Mouse (Mus musculus): Measurements from ENCODE around the gene Mup21.
A peak's percentile ranks its signal among the peaks of the same experiment; 100 is the strongest.
"Not testable (repeated sequence)": the region's sequence is repeated elsewhere in the genome, so short reads cannot be mapped to it uniquely, and the experiment has no call there.

Gene Mup21

GRCm38 (mm10) chr4:62150811-62151210 is at the start of gene Mup21:
TSS of gene Mup21 (minus strand) at chr4:62150863.
- no peak for DNase-seq (ENCODE audit: low spot score)

GRCm38 (mm10) chr4:62199923-62200529 is 49.4 kb upstream of the Mup21 start:
- DNase-seq (ENCODE audit: low spot score), result no peak

GRCm38 (mm10) chr4:62188778-62189177 is 38.1 kb upstream of the Mup21 start:
- no peak for DNase-seq (ENCODE audit: low spot score)

- DNase-seq (ENCODE audit: low spot score), result no peak
These were observed 26.6 kb upstream of the Mup21 start for GRCm38 (mm10) chr4:62177282-62177681.

GRCm38 (mm10) chr4:62174471-62174870 is 23.8 kb upstream of the Mup21 start:
- DNase-seq (ENCODE audit: low spot score), result no peak

- DNase-seq (ENCODE audit: low spot score), result not testable (repeated sequence)
These were observed 17.0 kb upstream of the Mup21 start for GRCm38 (mm10) chr4:62167636-62168035.

- no peak for DNase-seq (ENCODE audit: low spot score)
These were observed 7.7 kb upstream of the Mup21 start for GRCm38 (mm10) chr4:62158401-62158800.

GRCm38 (mm10) chr4:62133706-62134105 is 17.0 kb downstream of the Mup21 start:
- DNase-seq (ENCODE audit: low spot score), result peak; percentile 8

GRCm38 (mm10) chr4:62103366-62103765 is 47.3 kb downstream of the Mup21 start:
- DNase-seq (ENCODE audit: low spot score), result not testable (repeated sequence)

Measured in lung, postnatal 25 days (tissue).